Mouse (Mus musculus): ENCODE results near the gene Atp6v1g3. TPM values are rescaled to one million over a fixed set of nuclear protein-coding genes. Genes with fewer than 3 reads are reported as not detected.

Gene Atp6v1g3
- polyA plus RNA-seq, 1 experiment from 2014 or later = not detected

DNA sequence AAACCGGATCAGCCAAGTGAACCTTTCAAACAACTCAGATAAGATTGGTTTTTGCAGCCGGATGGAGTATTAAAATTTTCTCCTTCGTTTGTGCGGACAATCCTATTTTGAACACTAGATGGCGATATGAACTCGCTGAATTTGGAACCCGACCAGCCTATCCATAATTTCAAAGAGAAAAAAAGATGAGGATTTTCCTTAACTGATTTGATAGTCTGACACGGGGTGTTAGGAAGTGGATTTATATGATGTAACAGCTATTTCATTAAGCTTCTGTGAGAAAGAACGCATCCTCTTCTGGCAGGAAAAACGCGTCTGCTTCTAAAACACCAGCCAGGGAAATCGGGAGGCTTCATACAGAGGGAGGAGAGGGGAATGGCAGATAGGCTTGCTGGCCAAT lies 54.8 kb downstream of the Atp6v1g3 start:
- Histone ChIP-seq H3K27me3 (replicated peaks) (no peaks in the 10 kb centered on the region), H3K27ac (no peak overlapping the region), H3K4me3 (replicated peaks) (no peak overlapping the region), H3K9ac (no peak overlapping the region), H3K4me1 (replicated peaks) (no peaks in the 10 kb centered on the region), H3K9me3 (no peaks in the 10 kb centered on the region), H3K36me3 (no peaks in the 10 kb centered on the region), H3K4me2 (replicated peaks) (peak overlapping the region; percentile 30; the same call in 1 of the 2 replicates)
- ATAC-seq = no peak
- 16% methylated on average over 12 of the region's 12 CpGs for WGBS

DNA sequence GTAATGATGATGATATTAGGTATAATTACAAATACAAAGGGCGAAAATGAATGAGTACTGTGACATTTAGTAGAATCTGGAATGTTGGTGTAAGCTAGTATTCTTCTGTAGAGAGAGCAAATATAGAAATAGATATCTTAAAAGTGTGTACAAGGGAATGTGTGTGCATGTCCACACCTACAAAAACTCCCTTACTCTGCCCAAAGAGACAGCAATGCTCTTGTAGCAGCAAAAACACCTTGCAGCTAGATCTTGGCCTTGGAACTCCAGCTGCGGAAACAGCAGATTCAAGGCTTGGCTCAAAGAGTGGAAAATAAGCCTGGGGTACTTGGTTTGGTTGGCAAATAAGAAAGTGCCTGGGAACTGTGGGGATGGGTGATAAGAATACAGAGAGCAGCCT lies 57.0 kb downstream of the Atp6v1g3 start:
- no peak overlapping the region for H3K9ac ChIP-seq
- no peaks in the 10 kb centered on the region for H3K27me3 ChIP-seq (replicated peaks)
- H3K27ac ChIP-seq = no peak overlapping the region
- H3K9me3 ChIP-seq = no peaks in the 10 kb centered on the region
- H3K4me1 ChIP-seq (replicated peaks) = no peaks in the 10 kb centered on the region
- no peak overlapping the region for H3K4me2 ChIP-seq (replicated peaks)
- no peak overlapping the region for H3K4me3 ChIP-seq (replicated peaks)
- no peaks in the 10 kb centered on the region for H3K36me3 ChIP-seq
- WGBS = 91% methylated on average over 2 of the region's 2 CpGs
- ATAC-seq = no peak

DNA sequence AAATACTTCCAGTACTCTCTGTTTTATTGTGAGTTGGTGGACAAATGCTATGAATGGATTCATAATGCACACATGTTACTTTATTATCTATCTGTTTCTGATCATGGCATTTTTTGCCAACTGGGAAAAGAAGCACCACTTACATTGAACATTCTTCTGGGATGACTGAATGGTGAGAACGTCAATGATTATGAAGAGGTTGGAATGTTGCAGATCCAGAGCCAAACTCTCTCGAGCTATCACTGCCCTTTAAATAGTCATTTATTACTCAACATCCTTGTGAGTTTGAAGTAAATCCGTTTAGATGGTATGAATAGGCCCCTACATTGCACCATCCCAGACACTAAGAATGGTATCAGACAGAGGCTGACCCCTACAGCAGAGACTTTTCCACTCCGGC lies 58.1 kb downstream of the Atp6v1g3 start:
- Histone ChIP-seq H3K36me3 (no peaks in the 10 kb centered on the region), H3K4me3 (replicated peaks) (no peak overlapping the region), H3K9me3 (no peaks in the 10 kb centered on the region), H3K4me1 (replicated peaks) (no peaks in the 10 kb centered on the region), H3K9ac (no peak overlapping the region), H3K27ac (no peak overlapping the region), H3K27me3 (replicated peaks) (no peaks in the 10 kb centered on the region), H3K4me2 (replicated peaks) (no peak overlapping the region)
- WGBS = 62% methylated on average over 4 of the region's 4 CpGs
- ATAC-seq = no peak

DNA sequence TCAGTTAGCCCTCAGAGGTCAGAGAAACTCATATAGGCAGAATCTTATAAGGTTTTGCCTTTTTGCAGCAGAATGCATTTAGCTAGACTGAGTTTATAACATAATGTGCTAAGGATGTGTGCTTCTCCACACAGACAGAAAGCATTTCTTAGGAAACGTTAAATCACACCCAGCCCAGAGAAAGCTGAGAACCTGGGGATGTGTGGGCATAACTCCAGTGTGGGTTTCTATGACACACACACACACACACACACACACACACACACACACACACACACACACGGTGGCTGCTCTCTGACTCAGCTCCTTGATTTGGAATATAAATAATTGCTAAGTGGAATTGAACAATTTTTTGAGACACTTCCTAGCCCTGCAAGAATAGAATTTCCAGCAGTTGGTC lies 61.2 kb downstream of the Atp6v1g3 start:
- ATAC-seq = no peak
- Histone ChIP-seq H3K9ac (no peak overlapping the region), H3K27ac (no peak overlapping the region), H3K36me3 (no peaks in the 10 kb centered on the region), H3K4me2 (replicated peaks) (no peak overlapping the region), H3K9me3 (no peaks in the 10 kb centered on the region), H3K4me1 (replicated peaks) (no peaks in the 10 kb centered on the region), H3K27me3 (replicated peaks) (no peaks in the 10 kb centered on the region), H3K4me3 (replicated peaks) (no peak overlapping the region)
- WGBS = 56% methylated on average over 2 of the region's 2 CpGs

DNA sequence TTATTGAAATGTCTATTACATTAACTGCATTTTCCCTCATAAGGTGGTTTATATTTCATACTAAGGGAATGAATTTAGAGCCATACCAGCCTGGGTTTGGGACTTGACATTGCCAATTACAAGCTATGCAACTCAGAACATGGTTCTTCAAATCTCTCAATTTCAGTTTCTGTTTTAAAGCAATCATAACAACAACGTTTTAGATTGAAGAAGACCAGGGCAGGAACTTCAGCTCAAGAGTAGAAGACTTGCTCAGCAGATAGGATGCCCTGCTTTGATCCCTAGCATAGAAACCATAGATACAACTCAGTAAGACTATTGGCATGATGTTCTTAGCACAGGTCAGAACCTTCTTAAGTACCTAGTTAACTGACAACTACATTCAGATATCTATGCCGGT lies 63.9 kb downstream of the Atp6v1g3 start:
- Histone ChIP-seq H3K4me2 (replicated peaks) (no peak overlapping the region), H3K4me1 (replicated peaks) (no peaks in the 10 kb centered on the region), H3K27me3 (replicated peaks) (no peaks in the 10 kb centered on the region), H3K9me3 (no peaks in the 10 kb centered on the region), H3K27ac (no peak overlapping the region), H3K9ac (no peak overlapping the region), H3K4me3 (replicated peaks) (no peak overlapping the region), H3K36me3 (no peaks in the 10 kb centered on the region)
- WGBS = 81% methylated on average over 2 of the region's 2 CpGs
- ATAC-seq = no peak

Other genes starting within 250 kb of the Atp6v1g3 start
- gene Ptprc, start 98.0 kb upstream of the Atp6v1g3 start, polyA plus RNA-seq (2015; fragmentation: Nextera tagmentation; extraction: Ambion mirVana) = 5.5 and 6.3 TPM in 2 replicates

All from intestine, embryonic 15.5 days (tissue).